Mouse (Mus musculus): ENCODE measurements around the gene Prrt4.

Prrt4 gene

GRCm38 (mm10) chr6:29198309-29199222, 19.2 kb upstream of the Prrt4 start:
- DNase-seq (ENCODE audit: low read depth), result peak; percentile 84

- DNase-seq (ENCODE audit: low read depth), result peak; percentile 68
These were observed 16.7 kb upstream of the Prrt4 start for GRCm38 (mm10) chr6:29195846-29196698.

DNA sequence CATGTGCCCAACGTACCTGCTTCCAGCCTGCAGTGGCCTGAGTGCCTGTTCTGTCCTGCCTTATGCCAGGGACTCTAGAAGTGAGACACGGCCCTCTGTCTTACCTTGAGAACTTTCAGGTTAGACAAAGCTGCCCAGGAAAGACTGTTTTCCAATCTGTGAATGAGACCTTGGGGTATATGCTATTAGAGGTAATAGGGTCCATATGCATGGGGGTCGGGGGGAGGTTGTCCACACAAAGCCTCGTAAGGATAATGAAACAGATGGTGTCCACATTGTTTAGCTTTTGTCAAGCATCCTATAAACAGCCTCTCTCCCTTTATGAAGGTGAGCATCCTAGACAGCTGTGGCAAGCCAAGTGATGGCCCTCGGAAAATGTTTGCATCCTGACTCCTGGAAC, 15.8 kb upstream of the Prrt4 start:
- no peak for DNase-seq (ENCODE audit: low read depth)

DNA sequence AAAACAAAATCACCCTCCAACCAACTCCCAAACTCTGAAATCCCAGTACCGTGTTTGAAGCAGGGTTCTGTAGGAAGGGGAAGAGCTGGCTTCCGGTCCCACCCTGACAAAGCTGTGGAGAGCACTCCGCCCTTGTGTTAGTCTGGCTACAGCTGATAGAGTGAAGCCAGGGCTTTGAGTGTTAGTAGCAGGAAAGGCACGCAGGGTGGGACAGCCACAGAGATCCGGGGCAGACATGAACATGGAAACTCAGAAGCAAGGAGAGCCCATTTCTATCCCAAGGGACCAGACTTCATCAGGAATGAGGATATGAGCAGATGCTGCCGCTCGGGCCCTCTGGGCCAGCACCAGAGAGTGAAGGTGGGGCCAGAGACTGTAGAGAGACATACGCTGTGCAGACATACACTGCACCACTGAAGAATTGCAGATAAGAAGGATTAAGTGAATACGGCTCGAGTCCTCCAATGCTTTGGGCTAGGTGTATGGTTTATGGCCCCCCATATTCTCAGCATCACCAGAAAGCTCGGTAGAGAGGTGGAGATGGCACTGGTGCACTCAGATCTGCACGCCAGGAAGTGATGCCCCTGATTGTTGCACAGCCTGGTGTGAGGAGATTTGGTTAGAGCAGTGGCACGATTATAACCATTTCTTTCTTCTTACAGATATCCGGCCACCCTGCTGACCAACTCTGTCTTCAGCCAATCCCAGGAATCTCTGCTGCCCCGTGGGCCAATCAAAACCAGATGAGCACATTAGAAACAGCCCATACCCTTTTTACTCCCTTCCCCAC, 14.8 kb upstream of the Prrt4 start:
- no peak for DNase-seq (ENCODE audit: low read depth)

DNA sequence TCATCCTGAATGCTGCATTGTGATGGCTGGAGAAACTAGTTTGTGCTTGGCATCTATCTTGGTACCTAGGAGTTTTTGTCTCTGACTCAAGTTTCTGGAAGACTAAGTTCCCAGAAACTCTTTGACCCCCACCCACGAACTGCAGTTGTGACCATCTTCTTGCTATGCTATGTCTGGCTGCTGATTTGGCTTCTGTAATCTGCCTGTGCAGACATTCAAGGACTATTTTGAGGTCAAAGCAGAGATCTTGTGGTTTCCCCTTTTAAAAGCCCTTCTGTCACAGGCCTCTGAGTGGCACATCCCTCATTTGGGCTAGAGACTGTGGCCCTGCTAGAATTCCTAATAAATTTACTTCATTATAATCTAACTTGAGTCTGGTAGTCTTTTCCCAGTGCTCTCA, 8.6 kb upstream of the Prrt4 start:
- peak; percentile 77 for DNase-seq (ENCODE audit: low read depth)

DNA sequence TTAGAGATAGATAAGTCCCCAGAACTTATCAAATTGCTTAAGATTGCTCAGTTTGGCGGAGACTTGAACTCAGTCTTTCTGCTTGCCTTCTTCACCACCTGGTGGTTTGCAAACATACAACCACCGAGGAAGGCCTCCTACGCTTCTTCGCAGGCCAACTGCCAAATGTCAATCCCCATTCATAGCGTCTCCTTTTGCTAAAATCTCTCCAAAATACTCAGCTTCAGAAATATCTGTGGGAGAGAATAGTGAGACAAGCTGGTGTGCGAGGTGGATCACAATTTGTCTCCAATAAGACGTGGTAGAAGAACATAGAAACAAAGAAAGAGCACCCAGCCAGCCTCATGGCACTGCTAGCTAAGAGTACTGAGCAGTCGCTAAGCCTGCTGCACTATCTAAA, 459 bp upstream of the Prrt4 start:
- no peak for DNase-seq (ENCODE audit: low read depth)

GRCm38 (mm10) chr6:29177901-29178879, 1.2 kb downstream of the Prrt4 start:
- no peak for DNase-seq (ENCODE audit: low read depth)

GRCm38 (mm10) chr6:29175113-29175512, 4.3 kb downstream of the Prrt4 start:
- DNase-seq (ENCODE audit: low read depth), result no peak

DNA sequence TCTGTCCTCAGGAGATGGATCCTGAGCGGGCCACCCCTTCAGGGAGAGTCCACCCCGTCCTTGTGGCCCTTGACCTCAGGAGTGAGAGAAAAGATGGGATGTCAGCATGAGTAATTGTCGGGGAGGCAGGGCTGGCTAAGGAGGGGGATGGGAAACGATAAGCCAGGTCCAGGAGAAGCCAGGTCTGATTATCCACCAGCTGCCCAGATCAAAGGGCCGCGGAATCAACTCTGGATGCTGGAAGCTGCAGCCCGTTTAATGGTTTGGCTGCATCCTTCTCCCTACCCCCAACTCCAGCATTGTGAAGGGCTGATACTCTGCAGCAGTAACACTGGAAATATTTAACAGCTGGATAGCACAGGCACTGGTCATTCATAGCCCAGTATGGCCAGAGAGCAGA, 5.0 kb downstream of the Prrt4 start:
- DNase-seq (ENCODE audit: low read depth), result no peak

DNA sequence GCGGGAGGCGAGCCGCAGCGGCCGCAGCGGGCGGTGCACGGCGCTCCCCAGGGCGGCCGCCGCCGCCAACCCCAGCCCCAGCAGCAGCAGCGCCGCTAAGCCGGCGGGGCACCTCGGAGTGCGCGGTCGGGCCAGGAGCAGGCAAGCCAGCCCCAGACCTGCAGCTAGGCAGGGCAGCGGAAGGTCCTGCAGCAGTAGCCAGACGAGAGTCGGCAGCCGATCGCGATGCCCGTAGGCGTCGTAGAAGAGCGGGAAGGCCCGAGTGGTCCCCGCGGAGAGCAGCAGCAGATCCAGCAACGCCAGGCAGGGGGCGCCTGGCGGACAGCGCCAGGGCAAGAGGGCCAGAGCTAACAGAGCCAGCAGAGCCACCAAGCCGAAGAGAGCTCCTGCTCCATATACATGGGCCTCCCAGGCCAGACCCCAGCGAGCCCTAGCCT, 8.4 kb downstream of the Prrt4 start:
- no peak for DNase-seq (ENCODE audit: low read depth)

DNA sequence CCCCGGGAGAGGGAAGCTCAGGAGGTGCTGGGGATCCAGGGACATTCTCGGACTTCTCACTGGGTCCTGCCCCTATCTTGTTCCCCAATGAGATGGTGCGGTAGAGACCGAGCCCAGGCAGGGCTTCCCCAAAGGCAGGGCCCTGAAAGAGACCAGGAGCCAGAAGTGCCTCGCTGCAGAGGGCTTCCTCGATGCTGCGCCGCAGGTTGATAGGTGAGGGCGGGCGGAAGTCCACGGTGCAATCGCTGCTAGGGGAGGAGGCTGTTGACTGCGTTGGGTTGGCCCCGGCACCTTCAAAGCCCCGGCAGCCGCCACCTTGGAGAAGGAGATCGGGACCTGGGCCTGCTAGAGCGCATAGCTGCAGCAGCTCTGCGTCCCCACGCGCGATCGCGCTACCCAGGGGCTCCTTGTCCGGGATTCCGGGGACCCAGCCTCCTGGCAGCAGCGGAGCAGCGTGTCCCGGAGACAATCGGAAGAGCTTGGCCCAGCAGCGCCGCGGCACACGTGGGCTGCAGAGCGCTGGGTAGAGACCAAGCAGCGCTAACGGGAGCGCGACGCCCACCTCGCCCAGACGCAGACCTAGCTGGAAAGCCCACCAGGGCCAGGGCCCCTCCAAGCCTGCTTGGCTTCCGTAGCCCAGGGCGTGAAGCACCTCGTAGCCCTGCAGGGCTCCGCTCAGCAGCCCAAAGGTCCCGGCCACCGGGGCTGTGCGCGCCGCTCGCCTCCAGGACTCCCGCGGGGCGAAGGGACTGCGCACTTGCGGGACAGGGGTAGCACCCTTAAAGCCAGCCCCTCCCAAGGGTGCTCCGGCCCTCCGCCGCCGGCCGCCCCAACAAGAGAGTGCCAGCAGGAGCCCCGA, 9.1 kb downstream of the Prrt4 start:
- DNase-seq (ENCODE audit: low read depth), result no peak

DNA sequence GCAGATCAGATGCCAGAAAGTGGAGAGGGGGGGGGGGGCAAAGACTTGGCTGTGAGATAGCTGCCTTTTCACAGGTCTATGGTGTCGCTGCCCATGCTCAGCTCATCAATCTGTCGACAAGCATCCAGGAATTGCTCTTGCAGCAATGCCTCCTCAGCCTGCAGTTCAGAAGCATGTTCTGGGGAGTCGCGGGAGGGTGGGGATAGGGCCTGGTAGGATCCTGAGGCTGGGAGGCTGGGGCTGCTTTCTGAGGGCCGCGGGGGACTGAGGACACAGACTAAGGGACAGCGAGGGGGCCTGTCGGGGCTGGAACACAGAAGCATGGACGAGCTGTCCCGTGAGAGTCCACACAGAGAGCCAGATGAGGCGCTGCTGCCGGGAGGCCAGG, 9.7 kb downstream of the Prrt4 start:
- no peak for DNase-seq (ENCODE audit: low read depth)

GRCm38 (mm10) chr6:29168871-29169270, 10.5 kb downstream of the Prrt4 start:
- DNase-seq (ENCODE audit: low read depth), result no peak

GRCm38 (mm10) chr6:29166196-29166595, 13.2 kb downstream of the Prrt4 start:
- peak; percentile 77 for DNase-seq (ENCODE audit: low read depth)

- DNase-seq (ENCODE audit: low read depth), result peak; percentile 96
These were observed 14.8 kb downstream of the Prrt4 start, which contains the start of gene Rbm28 for GRCm38 (mm10) chr6:29164314-29165244. Rbm28 (minus strand) TSS chr6:29165006.

GRCm38 (mm10) chr6:29161291-29161690, 18.1 kb downstream of the Prrt4 start:
- DNase-seq (ENCODE audit: low read depth), result peak; percentile 6

GRCm38 (mm10) chr6:29160786-29161185, 18.6 kb downstream of the Prrt4 start:
- no peak for DNase-seq (ENCODE audit: low read depth)

GRCm38 (mm10) chr6:29156326-29156725, 23.1 kb downstream of the Prrt4 start:
- no peak for DNase-seq (ENCODE audit: low read depth)

- no peak for DNase-seq (ENCODE audit: low read depth)
These were observed 29.4 kb downstream of the Prrt4 start for GRCm38 (mm10) chr6:29150001-29150400.

All from 416B (cell line).